Mouse (Mus musculus) thymus, postnatal 14 days (tissue): ENCODE measurements around the gene F11r.

Experiments used
- DNase-seq: peaks from one replicate; pipeline ENCODE4 v3.0.0; 2021

The F11r gene

GRCm38 (mm10) chr1:171437264-171438013, at the start of gene F11r:
F11r (plus strand) TSS chr1:171437535.
- peak; percentile 64 for DNase-seq

GRCm38 (mm10) chr1:171388376-171389102, 48.8 kb upstream of the F11r start, which contains the start of gene Arhgap30:
Arhgap30 (plus strand) TSS chr1:171388954.
- DNase-seq: peak; percentile 94

GRCm38 (mm10) chr1:171390101-171390500, 47.2 kb upstream of the F11r start:
- peak; percentile 84 for DNase-seq

GRCm38 (mm10) chr1:171401821-171402220, 35.5 kb upstream of the F11r start:
- no peak for DNase-seq

- DNase-seq: no peak
These were observed 34.3 kb upstream of the F11r start for GRCm38 (mm10) chr1:171402991-171403390.

GRCm38 (mm10) chr1:171407263-171407662, 30.1 kb upstream of the F11r start:
- DNase-seq: no peak

GRCm38 (mm10) chr1:171410231-171410630, 27.1 kb upstream of the F11r start:
- no peak for DNase-seq

- peak; percentile 97 for DNase-seq
These were observed 26.3 kb upstream of the F11r start, which contains the start of gene Usf1 for GRCm38 (mm10) chr1:171410947-171411484. Usf1 (plus strand) TSS chr1:171411313.

- DNase-seq: no peak
These were observed 25.8 kb upstream of the F11r start for GRCm38 (mm10) chr1:171411492-171411941.

GRCm38 (mm10) chr1:171412001-171412441, 25.3 kb upstream of the F11r start:
- peak; percentile 65 for DNase-seq

GRCm38 (mm10) chr1:171412446-171412845, 24.9 kb upstream of the F11r start:
- peak; percentile 25 for DNase-seq

- no peak for DNase-seq
These were observed 23.7 kb upstream of the F11r start for GRCm38 (mm10) chr1:171413608-171414007.

- no peak for DNase-seq
These were observed 18.7 kb upstream of the F11r start, which contains the start of gene Tstd1 for GRCm38 (mm10) chr1:171418660-171419059. Tstd1 (plus strand) TSS chr1:171418872.

- no peak for DNase-seq
These were observed 17.9 kb upstream of the F11r start for GRCm38 (mm10) chr1:171419291-171419882.

- DNase-seq: no peak
These were observed 17.4 kb upstream of the F11r start for GRCm38 (mm10) chr1:171419905-171420304.

- DNase-seq: no peak
These were observed 14.7 kb upstream of the F11r start for GRCm38 (mm10) chr1:171422504-171423095.

GRCm38 (mm10) chr1:171424638-171425037, 12.7 kb upstream of the F11r start:
- DNase-seq: no peak

GRCm38 (mm10) chr1:171425126-171425525, 12.2 kb upstream of the F11r start:
- DNase-seq: no peak

- DNase-seq: no peak
These were observed 5.2 kb upstream of the F11r start for GRCm38 (mm10) chr1:171432158-171432557.

- DNase-seq: no peak
These were observed 2.0 kb upstream of the F11r start for GRCm38 (mm10) chr1:171435288-171435814.

- no peak for DNase-seq
These were observed 1.4 kb upstream of the F11r start for GRCm38 (mm10) chr1:171435974-171436373.

GRCm38 (mm10) chr1:171438014-171438670, 807 bp downstream of the F11r start:
- no peak for DNase-seq
